Mouse (Mus musculus) regulatory T cell (primary cell): Measurements from ENCODE around the gene Cracr2b.

Experiments used
- in situ Hi-C: fragments of 300-600 bp; cut with MboI, MseI; formaldehyde crosslinking; loops from one replicate; pipeline ENCODE4 v1.15.1; 2025; ENCODE audit warnings: high pct_unique_total_duplicates

Gene Cracr2b

GRCm38 (mm10) chr7:141482531-141483024 is 21.7 kb downstream of the Cracr2b start:
- in situ Hi-C loops, result loop anchor here (25.0 kb wide), 2 partner anchors 180 to 405 kb away; partner anchors contain the start of gene Muc6

- in situ Hi-C loops, result loop anchor here (25.0 kb wide), 2 partner anchors 179 to 404 kb away; partner anchors contain the start of gene Muc6
Measured at GRCm38 (mm10) chr7:141483114-141483653, 22.3 kb downstream of the Cracr2b start.

DNA sequence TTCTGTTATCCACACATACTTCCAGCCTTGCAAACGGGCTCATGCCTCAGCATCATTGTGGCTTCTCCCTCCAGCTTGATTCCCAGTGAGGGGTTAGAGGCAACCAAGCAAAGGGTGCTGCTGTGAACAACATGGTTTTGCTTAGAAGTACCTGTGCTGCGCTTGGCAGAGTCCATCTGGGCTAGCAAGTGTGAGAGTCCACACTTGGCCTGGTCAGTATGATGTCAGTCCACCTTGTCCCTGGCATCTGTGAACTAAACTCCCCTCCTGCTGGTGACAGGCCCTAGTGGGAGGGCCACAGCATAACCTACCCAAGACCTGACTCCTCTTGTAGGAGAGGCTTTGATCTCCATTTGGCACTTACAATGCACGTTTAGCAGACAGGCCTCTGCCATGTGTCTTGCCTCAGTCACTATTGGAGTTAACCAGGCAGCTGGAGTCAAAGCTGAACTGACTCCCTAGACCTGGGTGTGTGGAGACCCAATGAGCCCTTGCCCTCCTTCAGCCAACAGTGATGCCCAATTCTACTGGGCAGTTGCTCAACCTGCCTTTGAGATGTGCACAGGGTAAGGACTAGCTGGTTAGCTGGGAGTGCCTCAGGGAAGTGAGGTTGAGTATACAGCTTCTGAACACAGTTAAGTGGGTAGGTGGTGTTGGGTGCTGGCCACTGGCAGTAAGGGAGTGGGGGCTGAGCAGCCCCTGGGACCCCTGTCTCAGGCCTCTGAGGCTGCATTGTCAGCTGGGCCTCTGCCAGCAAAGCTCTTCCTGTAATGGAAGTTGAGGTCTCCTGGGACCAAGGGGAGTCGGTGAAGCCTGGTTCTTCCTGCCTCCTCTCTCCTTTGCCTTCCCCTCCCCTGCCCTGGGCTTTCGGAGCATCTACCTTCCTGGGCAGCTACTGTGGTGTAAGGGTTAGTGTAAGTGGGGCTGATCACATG is 23.6 kb downstream of the Cracr2b start:
- in situ Hi-C loops, result loop anchor here (5.0 to 25.0 kb wide), 3 partner anchors 43 to 403 kb away; partner anchors contain the start of gene Muc6

- in situ Hi-C loops, result loop anchor here (5.0 to 25.0 kb wide), 3 partner anchors 42 to 402 kb away; partner anchors contain the start of gene Muc6
Measured at GRCm38 (mm10) chr7:141485186-141485585, 24.3 kb downstream of the Cracr2b start.

- in situ Hi-C loops, result loop anchor here (5.0 to 25.0 kb wide), 3 partner anchors 42 to 402 kb away; partner anchors contain the start of gene Muc6
Measured at GRCm38 (mm10) chr7:141485606-141486005, 24.7 kb downstream of the Cracr2b start.

- in situ Hi-C loops, result loop anchor here (5.0 to 25.0 kb wide), 3 partner anchors 41 to 401 kb away; partner anchors contain the start of gene Muc6
Measured at GRCm38 (mm10) chr7:141486239-141486638, 25.3 kb downstream of the Cracr2b start.

DNA sequence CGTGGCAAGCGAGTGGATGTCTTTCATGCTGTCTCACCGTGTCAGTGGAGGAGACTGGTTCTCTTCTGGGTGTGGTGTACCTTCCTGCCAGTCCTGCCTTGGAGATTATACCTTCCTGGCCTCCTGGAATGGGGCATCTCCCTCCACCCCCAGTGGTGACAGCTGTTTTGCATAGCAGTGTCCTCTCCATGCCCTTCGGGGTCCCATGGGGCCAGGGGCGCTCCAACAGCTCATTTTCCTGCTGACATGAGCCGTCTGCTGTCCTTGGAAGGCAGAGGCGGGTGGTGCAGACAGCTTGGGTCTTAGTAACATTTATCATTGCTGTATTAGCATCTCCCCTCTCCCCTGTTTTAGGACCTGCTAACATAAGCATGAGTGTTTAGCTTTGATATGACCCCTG is 26.2 kb downstream of the Cracr2b start:
- in situ Hi-C loops, result loop anchor here (5.0 to 25.0 kb wide), 3 partner anchors 40 to 400 kb away; partner anchors contain the start of gene Muc6

DNA sequence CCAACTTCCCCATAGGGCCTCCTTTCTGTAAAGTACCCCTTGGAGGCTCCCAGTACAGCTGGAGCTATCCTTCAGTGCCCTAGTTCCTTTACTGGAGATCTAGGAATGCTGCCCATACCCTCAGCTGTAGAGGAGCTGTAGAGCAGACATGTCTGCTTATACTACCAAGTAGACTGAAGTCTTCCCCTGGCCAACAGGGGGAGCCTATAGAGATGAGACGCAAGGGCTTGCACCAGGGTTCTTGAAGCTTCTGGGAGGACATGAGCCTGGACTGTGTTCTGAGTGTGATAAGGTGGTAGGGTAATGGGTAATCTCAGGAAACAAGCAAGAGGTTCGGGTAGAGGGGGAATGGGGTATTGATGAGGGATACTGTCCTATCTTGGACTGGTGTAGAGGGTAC is 30.3 kb downstream of the Cracr2b start:
- in situ Hi-C loops, result loop anchor here (25.0 kb wide), 2 partner anchors 171 to 396 kb away; partner anchors contain the start of gene Muc6

- in situ Hi-C loops, result loop anchor here (25.0 kb wide), 2 partner anchors 170 to 395 kb away; partner anchors contain the start of gene Muc6
Measured at GRCm38 (mm10) chr7:141492738-141493137, 31.8 kb downstream of the Cracr2b start.

GRCm38 (mm10) chr7:141493729-141494128 is 32.8 kb downstream of the Cracr2b start:
- in situ Hi-C loops, result loop anchor here (25.0 kb wide), 2 partner anchors 169 to 394 kb away; partner anchors contain the start of gene Muc6

- in situ Hi-C loops, result loop anchor here (25.0 kb wide), 2 partner anchors 167 to 392 kb away; partner anchors contain the start of gene Muc6
Measured at GRCm38 (mm10) chr7:141495379-141495778, 34.5 kb downstream of the Cracr2b start.

DNA sequence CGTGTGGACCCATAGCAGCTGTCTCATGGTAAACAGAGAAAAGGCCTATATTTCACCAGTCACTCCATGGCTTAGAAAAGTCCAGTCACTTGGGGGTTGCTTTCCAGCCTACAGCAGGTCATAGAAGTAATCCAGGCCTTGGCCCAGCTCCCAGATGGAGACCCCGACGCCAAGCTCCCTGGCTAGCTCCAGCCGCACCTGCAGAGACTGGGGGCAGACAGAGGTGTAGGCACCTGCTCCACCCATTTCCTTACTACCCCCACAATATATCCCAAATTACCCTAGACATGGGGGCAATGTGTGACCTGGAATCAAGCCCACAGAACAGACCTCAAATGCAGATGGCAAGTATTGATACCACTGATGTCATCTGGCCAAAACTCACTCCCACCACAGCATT is 35.0 kb downstream of the Cracr2b start:
- in situ Hi-C loops, result loop anchor here (25.0 kb wide), 2 partner anchors 166 to 391 kb away; partner anchors contain the start of gene Muc6

GRCm38 (mm10) chr7:141497600-141497999 is 36.7 kb downstream of the Cracr2b start:
- in situ Hi-C loops, result loop anchor here (25.0 kb wide), 2 partner anchors 165 to 390 kb away; partner anchors contain the start of gene Muc6

- in situ Hi-C loops, result no loop called here
Measured at GRCm38 (mm10) chr7:141501820-141502555, 41.1 kb downstream of the Cracr2b start.

- in situ Hi-C loops, result no loop called here
Measured at GRCm38 (mm10) chr7:141502556-141502905, 41.6 kb downstream of the Cracr2b start.

- in situ Hi-C loops, result no loop called here
Measured at GRCm38 (mm10) chr7:141506278-141506677, 45.4 kb downstream of the Cracr2b start.

GRCm38 (mm10) chr7:141508160-141508559 is 47.3 kb downstream of the Cracr2b start:
- in situ Hi-C loops, result no loop called here

DNA sequence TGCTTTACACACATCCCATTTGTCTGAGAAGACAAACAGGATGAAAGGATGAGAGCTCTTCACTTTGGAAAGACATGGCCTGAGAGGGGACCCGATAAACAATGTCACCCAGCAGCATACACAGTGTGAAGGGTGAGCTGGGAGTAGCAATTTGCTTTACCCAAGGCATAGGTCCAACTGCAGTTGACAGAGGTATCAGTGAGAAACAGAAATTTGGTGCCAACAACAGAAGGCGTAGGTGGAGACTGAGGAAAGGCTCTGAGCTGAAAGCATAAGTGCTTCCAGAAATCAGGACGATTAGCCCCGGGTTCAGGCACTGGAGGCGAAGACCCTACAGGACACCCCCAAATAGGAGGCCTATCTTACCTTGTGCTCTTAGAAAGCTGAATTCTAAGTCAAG is 49.3 kb downstream of the Cracr2b start:
- in situ Hi-C loops, result no loop called here

DNA sequence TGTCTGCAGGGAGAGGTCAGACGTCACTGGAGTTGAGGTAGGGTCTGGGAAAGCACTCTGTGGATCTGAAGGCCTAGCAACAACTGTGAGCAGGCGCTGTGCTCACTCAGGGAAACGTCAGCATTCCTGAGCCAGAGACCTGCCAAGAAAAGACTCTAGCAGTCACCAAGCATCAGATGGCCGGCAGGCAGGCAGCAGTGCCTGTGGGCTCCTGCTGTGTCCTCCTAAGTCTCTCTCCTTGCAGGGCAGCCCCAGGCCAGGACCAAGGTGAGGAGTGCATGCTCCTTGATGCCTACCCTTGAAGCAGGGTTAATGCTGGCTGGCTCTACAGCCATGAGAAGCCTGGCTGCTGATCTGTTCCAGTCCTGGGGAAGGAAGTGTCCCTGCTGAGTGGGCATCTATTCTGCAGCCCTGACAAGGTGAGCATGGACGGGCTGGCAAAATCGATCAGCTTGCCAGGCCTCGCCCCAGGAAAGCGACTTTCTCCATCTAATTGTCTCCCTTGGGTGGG is 49.8 kb downstream of the Cracr2b start:
- in situ Hi-C loops, result no loop called here
